Mouse (Mus musculus) liver, embryonic 14.5 days (tissue): Measurements from ENCODE around the gene Mpv17l2. TPM values are rescaled to one million over a fixed set of nuclear protein-coding genes. Genes with fewer than 3 reads are reported as not detected.
A peak's percentile ranks its signal among the peaks of the same experiment; 100 is the strongest.

Experiments used
- ATAC-seq: fragments of 200-750 bp; cut with Nextera tagmentation; 2 replicates; pipeline ENCODE4 v1.8.0; 2017; ENCODE audit warnings: moderate number of reproducible peaks, mild to moderate bottlenecking, moderate library complexity; ENCODE audit not compliant: insufficient read depth
- DNase-seq, 3 experiments: peaks; one replicate each; pipeline ENCODE4 v3.0.0-alpha.2; 2012 to 2013; ENCODE audit warnings: low read depth in 3 of 3, low spot score in 3 of 3
- H3K27ac ChIP-seq: fragments of 300-500 bp; sonication (generic); 2 replicates; pipeline ENCODE4 v1.5.1; 2014; ENCODE audit warnings: moderate library complexity, mild to moderate bottlenecking, control low read depth, inconsistent platforms
- H3K27me3 ChIP-seq: fragments of 300-500 bp; sonication (generic); 2 replicates; pipeline ENCODE4 v1.6.1; 2014; ENCODE audit warnings: mild to moderate bottlenecking, low read length, moderate library complexity; ENCODE audit not compliant: control insufficient read depth, insufficient read depth
- H3K36me3 ChIP-seq: fragments of 300-500 bp; sonication (generic); replicated peaks from 2 replicates; pipeline ENCODE4 v1.6.1; 2014; ENCODE audit warnings: low read depth; ENCODE audit not compliant: control insufficient read depth, insufficient read depth
- H3K4me1 ChIP-seq, 2 experiments: fragments of 200-500 bp in 1 of 2; fragments of 300-500 bp in 1 of 2; sonication (generic) in 1 of 2; replicated peaks; 2 replicates each; pipeline ENCODE4 v1.6.1; 2012 to 2014; ENCODE audit warnings: antibody characterized with exemption in 1 of 2, inconsistent platforms in 1 of 2, low read length in 1 of 2; ENCODE audit not compliant: control insufficient read depth in 2 of 2, insufficient read depth in 2 of 2
- H3K4me2 ChIP-seq: fragments of 300-500 bp; sonication (generic); 2 replicates; pipeline ENCODE4 v1.6.1; 2014; ENCODE audit warnings: low read depth, mild to moderate bottlenecking, control low read depth, moderate library complexity
- H3K4me3 ChIP-seq, 2 experiments: fragments of 200-500 bp in 1 of 2; fragments of 300-500 bp in 1 of 2; sonication (generic) in 1 of 2; 2 replicates each; pipeline ENCODE4 v1.5.1; 2012 to 2014; ENCODE audit warnings: low read depth in 2 of 2, low read length in 2 of 2, mild to moderate bottlenecking in 2 of 2, control low read depth in 1 of 2, inconsistent platforms in 1 of 2, moderate library complexity in 1 of 2; ENCODE audit not compliant: insufficient read depth in 1 of 2
- H3K9ac ChIP-seq: fragments of 300-500 bp; sonication (generic); replicated peaks from 2 replicates; pipeline ENCODE4 v1.6.1; 2014; ENCODE audit warnings: mild to moderate bottlenecking, control low read depth, moderate library complexity
- H3K9me3 ChIP-seq: fragments of 300-500 bp; sonication (generic); 2 replicates; pipeline ENCODE4 v1.6.1; 2016; ENCODE audit warnings: low read length, mixed read lengths; ENCODE audit not compliant: control insufficient read depth
- CTCF ChIP-seq: IDR thresholded peaks from 2 replicates; pipeline ENCODE4 v1.5.1; 2016; ENCODE audit warnings: antibody characterized with exemption, low read depth, control low read depth
- EP300 ChIP-seq: IDR thresholded peaks from 2 replicates; pipeline ENCODE4 v1.6.1; 2016; ENCODE audit warnings: antibody characterized with exemption, low read depth
- WGBS: fragments of 180-500 bp; shearing (Covaris S2); extraction: QIAGEN DNeasy Blood & Tissue Kit; methylation state at CpG from one replicate; pipeline ENCODE4 v1.1.7; 2014; ENCODE audit not compliant: insufficient replicate concordance; 5-methylcytosine and 5-hydroxymethylcytosine counted together
- polyA plus RNA-seq, 2 experiments: library from polyadenylated mRNA; depleted of rRNA in 1 of 2; stranded (reverse) in 1 of 2; unstranded in 1 of 2; fragments of >200 nt; fragmentation: Nextera tagmentation in 1 of 2; extraction: Ambion mirVana in 1 of 2; gene quantifications; 2 replicates each; pipeline versions ENCODE4 v1.2.1 to v1.2.3; 2012 to 2014

Gene Mpv17l2
- polyA plus RNA-seq, 2 experiments: 28.5 to 39.8 TPM

- Histone ChIP-seq H3K27me3 (peaks cover 17% of the 10 kb centered on the region), H3K36me3 (no peaks in the 10 kb centered on the region), H3K4me1 (0 out of 4 replicates have a peak, but pooled peaks cover 0 to 2% of the 10 kb centered on the region in 2 experiments), H3K4me3 (no peak overlapping the region), H3K27ac (no peak overlapping the region), H3K9me3 (no peaks in the 10 kb centered on the region), H3K9ac (no peak overlapping the region), H3K4me2 (no peak overlapping the region)
- 35% methylated on average over 3 of the region's 3 CpGs for WGBS
- no peak for DNase-seq
- ATAC-seq: no peak
- no peak for TF ChIP-seq EP300
- TF ChIP-seq CTCF: no peak
These were observed 22.5 kb downstream of the Mpv17l2 start for GRCm38 (mm10) chr8:70738211-70738610.

GRCm38 (mm10) chr8:70737705-70738104 lies 23.0 kb downstream of the Mpv17l2 start:
- Histone ChIP-seq H3K4me1 (0 out of 4 replicates have a peak, but pooled peaks cover 0 to 2% of the 10 kb centered on the region in 2 experiments), H3K9me3 (no peaks in the 10 kb centered on the region), H3K4me2 (no peak overlapping the region), H3K27ac (no peak overlapping the region), H3K4me3 (no peak overlapping the region), H3K9ac (no peak overlapping the region), H3K27me3 (peaks cover 12% of the 10 kb centered on the region), H3K36me3 (no peaks in the 10 kb centered on the region)
- no peak for DNase-seq
- TF ChIP-seq EP300 (no peak), CTCF (no peak)
- 46% methylated on average over 5 of the region's 5 CpGs for WGBS
- no peak for ATAC-seq

DNA sequence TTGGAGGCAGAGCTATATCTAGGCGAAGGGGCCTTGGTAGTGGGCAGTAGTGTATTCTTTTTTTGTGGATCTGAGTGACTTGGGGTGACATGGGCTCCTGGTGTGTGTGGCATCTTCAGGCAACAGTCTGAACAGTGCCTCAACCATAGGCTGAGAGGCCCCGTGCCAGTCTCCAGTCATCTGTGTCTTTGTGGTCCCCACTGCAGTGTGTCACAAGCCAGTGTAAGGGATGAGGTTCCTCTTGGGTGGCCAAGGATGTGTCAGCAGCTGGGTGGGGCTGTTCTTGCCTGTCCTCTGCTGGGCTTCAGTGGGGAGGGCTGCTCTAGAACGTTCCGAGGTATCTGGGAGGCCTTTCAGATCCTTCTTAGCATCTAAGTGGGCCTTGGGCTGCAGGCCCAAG lies 29.8 kb downstream of the Mpv17l2 start:
- H3K9ac ChIP-seq: no peak overlapping the region
- DNase-seq: no peak
- WGBS: 66% methylated on average over 4 of the region's 4 CpGs

GRCm38 (mm10) chr8:70729808-70730475 lies 30.8 kb downstream of the Mpv17l2 start:
- DNase-seq: no peak
- H3K27ac ChIP-seq: no peak overlapping the region
- H3K4me1 ChIP-seq: 0 out of 4 replicates have a peak, but pooled peaks cover 0 to 2% of the 10 kb centered on the region in 2 experiments
- H3K27me3 ChIP-seq: peaks cover 32% of the 10 kb centered on the region
- WGBS: 2% methylated on average over 34 of the region's 34 CpGs
- no peaks in the 10 kb centered on the region for H3K36me3 ChIP-seq
- H3K4me2 ChIP-seq: peak overlapping the region; percentile 53
- H3K4me3 ChIP-seq: peak overlapping the region; percentile 17 to 24; a peak in 2 of 4 replicates
- no peak for ATAC-seq
- H3K9ac ChIP-seq: no peak overlapping the region
- H3K9me3 ChIP-seq: no peaks in the 10 kb centered on the region
- no peak for TF ChIP-seq EP300
- peak; percentile 61; the same call in 1 of the 2 replicates for TF ChIP-seq CTCF

More for the DNA sequence above, 29.8 kb downstream of the Mpv17l2 start:
- no peaks in the 10 kb centered on the region for H3K9me3 ChIP-seq
- no peak overlapping the region for H3K4me2 ChIP-seq
- no peak for TF ChIP-seq EP300
- no peak for TF ChIP-seq CTCF
- H3K27me3 ChIP-seq: peaks cover 32% of the 10 kb centered on the region
- H3K4me3 ChIP-seq: no peak overlapping the region
- H3K36me3 ChIP-seq: no peaks in the 10 kb centered on the region
- 0 out of 4 replicates have a peak, but pooled peaks cover 0 to 2% of the 10 kb centered on the region in 2 experiments for H3K4me1 ChIP-seq
- ATAC-seq: no peak
- H3K27ac ChIP-seq: no peak overlapping the region

DNA sequence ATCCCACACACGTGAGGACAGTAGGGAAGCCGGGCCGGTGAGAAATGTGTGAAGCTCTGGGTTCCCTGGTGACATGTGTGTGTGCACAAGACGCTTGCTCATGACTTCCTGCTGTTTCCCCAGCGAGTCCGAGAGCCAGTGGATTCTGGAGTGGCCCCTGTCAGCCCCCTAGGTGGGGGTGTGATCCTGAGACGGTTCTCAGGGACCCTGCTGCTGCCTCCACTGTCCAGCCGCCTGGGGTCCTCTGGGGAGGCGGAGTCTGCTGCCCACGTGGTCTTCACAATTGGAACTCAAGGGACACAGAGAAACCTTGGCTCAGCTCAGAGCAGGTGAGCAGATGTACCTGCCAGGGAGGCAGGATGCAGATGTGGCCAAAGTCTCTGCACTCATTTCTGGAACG lies 34.0 kb downstream of the Mpv17l2 start:
- Histone ChIP-seq H3K27ac (no peak overlapping the region), H3K9ac (no peak overlapping the region), H3K4me2 (no peak overlapping the region), H3K27me3 (peaks cover 32% of the 10 kb centered on the region), H3K4me1 (0 out of 4 replicates have a peak, but pooled peaks cover 0 to 2% of the 10 kb centered on the region in 2 experiments), H3K4me3 (no peak overlapping the region), H3K9me3 (no peaks in the 10 kb centered on the region), H3K36me3 (no peaks in the 10 kb centered on the region)
- 37% methylated on average over 11 of the region's 11 CpGs for WGBS
- no peak for TF ChIP-seq EP300
- TF ChIP-seq CTCF: no peak
- no peak for DNase-seq
- no peak for ATAC-seq
